Mouse (Mus musculus): ENCODE data around the gene Hps5.

DNA sequence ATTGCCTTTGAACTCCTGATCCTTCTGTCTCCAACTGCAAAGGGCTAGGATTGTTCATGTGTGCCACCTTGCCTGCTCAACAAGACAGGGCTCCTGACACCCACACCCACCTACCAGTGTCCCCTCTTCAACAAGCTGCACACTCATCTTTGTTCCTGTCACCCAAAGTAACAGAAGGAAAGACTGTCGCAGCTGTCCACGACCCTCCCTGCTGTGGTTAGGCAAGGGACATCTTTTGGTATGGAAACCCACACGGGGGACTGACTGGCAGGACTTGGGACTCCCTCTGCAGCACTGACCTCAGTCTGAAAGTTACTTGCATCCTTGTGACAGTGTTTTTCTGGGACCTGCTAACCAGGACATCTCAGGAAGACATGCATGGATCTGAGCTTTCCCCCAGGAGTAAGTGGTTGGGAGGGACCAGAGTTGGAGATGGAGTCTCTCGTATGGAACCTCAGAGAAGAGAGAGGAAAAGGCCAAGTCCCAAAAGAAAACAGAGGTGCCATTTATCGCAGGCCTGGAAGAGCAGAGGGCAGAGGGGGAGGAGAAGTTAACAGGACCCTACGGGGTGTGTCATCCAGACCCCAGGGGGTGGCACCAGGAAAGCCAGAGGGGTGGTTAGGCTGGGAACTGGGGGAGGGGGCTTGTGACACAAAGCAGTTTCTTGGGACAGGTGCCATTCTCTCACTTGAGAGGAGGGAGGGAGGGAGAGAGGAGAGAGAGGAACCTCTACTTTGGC, 45.1 kb upstream of the Hps5 start, which contains the start of gene Ldha:
- no peak for TF ChIP-seq GATA1 (IDR thresholded peaks at IDR 0.05; ENCODE audit: borderline replicate concordance, low read length)
- TF ChIP-seq FLI1 (IDR thresholded peaks at IDR 0.05; ENCODE audit: low read length): no peak
